Mouse (Mus musculus) thymus, adult 2 months (tissue): ENCODE results near the gene Aff3.

Experiments used
- CTCF ChIP-seq: fragments of 200-500 bp; IDR thresholded peaks from 2 replicates; pipeline ENCODE4 v1.5.1; 2012; ENCODE audit warnings: mild to moderate bottlenecking, control low read depth, low read length, moderate library complexity, borderline replicate concordance; ENCODE audit not compliant: control insufficient read depth, poor library complexity, insufficient read depth; ENCODE audit errors: extremely low read depth
- POLR2A ChIP-seq: fragments of 200-500 bp; IDR thresholded peaks from 2 replicates; pipeline ENCODE4 v1.6.1; 2012; ENCODE audit warnings: mild to moderate bottlenecking, low read length, control low read depth, moderate library complexity; ENCODE audit not compliant: control insufficient read depth, poor library complexity, insufficient read depth; ENCODE audit errors: extremely low read depth

- TF ChIP-seq POLR2A (no peak), CTCF (no peak)
These were observed 25.1 kb downstream of the Aff3 start for GRCm38 (mm10) chr1:38639669-38640068.
